Mouse (Mus musculus) bone marrow macrophage, adult 2 months (primary cell): ENCODE data around the gene Tdrd9.

ENCODE experiments used
- CTCF ChIP-seq: IDR thresholded peaks from 2 replicates; pipeline ENCODE4 v1.5.1; 2012; ENCODE audit warnings: low read depth, mild to moderate bottlenecking, low read length, moderate library complexity
- POLR2A ChIP-seq: IDR thresholded peaks from 2 replicates; pipeline ENCODE4 v1.6.1; 2012; ENCODE audit warnings: mild to moderate bottlenecking, low read depth, low read length, borderline replicate concordance

GRCm38 (mm10) chr12:112107685-112108084, 136.3 kb downstream of the Tdrd9 start:
- TF ChIP-seq CTCF (no peak), POLR2A (no peak)
